In genomic region chr5:32104119-32104990, GRCm38 (mm10) we compare ENCODE assay signal across 8 mouse cellular contexts. TPM values are rescaled to one million over a fixed set of nuclear protein-coding genes. Genes with fewer than 3 reads are reported as not detected.
A peak's percentile ranks its signal among the peaks of the same experiment; 100 is the strongest.
DNase-seq lines count a peak whose midpoint lies in the region; ATAC-seq lines count a peak whose summit lies in the region.

No protein-coding gene starts in this region.

- no peaks in the 10 kb centered on the region for H3K36me3 ChIP-seq in splenic B cell, adult 2 months (ENCODE audit: control insufficient read depth, insufficient read depth, low read length, poor library complexity, severe bottlenecking)
- no peaks in the 10 kb centered on the region for H3K36me3 ChIP-seq in heart, embryonic 11.5 days (ENCODE audit: control insufficient read depth, insufficient read depth, low read length)
- no peaks in the 10 kb centered on the region for H3K36me3 ChIP-seq in forebrain, embryonic 15.5 days

- no peak overlapping the region for H3K4me3 ChIP-seq in heart, embryonic 11.5 days (ENCODE audit: low read depth, low read length)
- no peak overlapping the region for H3K4me3 ChIP-seq in forebrain, embryonic 15.5 days

- no peaks in the 10 kb centered on the region for H3K9me3 ChIP-seq in heart, embryonic 11.5 days (replicated peaks; ENCODE audit: control insufficient read depth, low read length)
- no peaks in the 10 kb centered on the region for H3K9me3 ChIP-seq in forebrain, embryonic 15.5 days

- no peak for DNase-seq in cerebellum, postnatal 4 days (ENCODE audit: low spot score in 2 of 2)
- DNase-seq in splenic B cell, adult 2 months (ENCODE audit: low read depth, low spot score) = peak; percentile 61
- DNase-seq in frontal cortex, postnatal 25 days (ENCODE audit: low spot score in 2 of 2) = no peak

- no peak overlapping the region for H3K9ac ChIP-seq in heart, embryonic 11.5 days (ENCODE audit: low read depth, low read length)
- H3K9ac ChIP-seq in forebrain, embryonic 15.5 days (replicated peaks) = no peak overlapping the region

- peaks cover 7% of the 10 kb centered on the region for H3K4me1 ChIP-seq in heart, embryonic 11.5 days (ENCODE audit: control insufficient read depth, insufficient read depth, low read length)
- H3K4me1 ChIP-seq in forebrain, embryonic 15.5 days = peaks cover 6% of the 10 kb centered on the region

- H3K27me3 ChIP-seq in splenic B cell, adult 2 months (ENCODE audit: control insufficient read depth, insufficient read depth, low read length, poor library complexity, severe bottlenecking) = no peaks in the 10 kb centered on the region
- no peaks in the 10 kb centered on the region for H3K27me3 ChIP-seq in heart, embryonic 11.5 days (ENCODE audit: control insufficient read depth, insufficient read depth, low read length)
- no peaks in the 10 kb centered on the region for H3K27me3 ChIP-seq in forebrain, embryonic 15.5 days

- no peak overlapping the region for H3K4me2 ChIP-seq in heart, embryonic 11.5 days
- H3K4me2 ChIP-seq in forebrain, embryonic 15.5 days (replicated peaks) = no peak overlapping the region

- peak; percentile 59 for ATAC-seq in cerebellum, adult (ENCODE audit: insufficient number of reproducible peaks, low FRiP score, low TSS enrichment)
- ATAC-seq in activated CD4-positive, CD25-positive, alpha-beta regulatory T cell, adult 4 months = peak; percentile 98
- ATAC-seq in granulocyte monocyte progenitor cell, adult 5-6 weeks (replicated peaks; ENCODE audit: poor library complexity, severe bottlenecking) = peak; percentile 87
- ATAC-seq in heart, embryonic 11.5 days (replicated peaks; ENCODE audit: insufficient number of reproducible peaks, low FRiP score, low TSS enrichment) = no peak
- no peak for ATAC-seq in forebrain, embryonic 15.5 days (replicated peaks)

- no peak overlapping the region for H3K27ac ChIP-seq in heart, embryonic 11.5 days (ENCODE audit: low read depth, low read length)
- no peak overlapping the region for H3K27ac ChIP-seq in forebrain, embryonic 15.5 days (replicated peaks)

- 79% methylated on average over 12 of the region's 12 CpGs for WGBS in heart, embryonic 11.5 days (ENCODE audit: insufficient replicate concordance)
- WGBS in forebrain, embryonic 15.5 days = 85% methylated on average over 12 of the region's 12 CpGs

RNA-seq across cellular contexts. Expression of gene Fosl2, which starts 31.2 kb away (rescaled TPM):
- 1 to 10 TPM in 1 of 2 experiments, under 1 TPM in 1; 0.66 to 1.2 TPM for polyA plus RNA-seq in activated CD4-positive, CD25-positive, alpha-beta regulatory T cell, adult 4 months (2017; shearing (Covaris generic))
- total RNA-seq in granulocyte monocyte progenitor cell, adult 5-6 weeks (2014; fragmentation: Nextera tagmentation) = 23.4 and 24.7 TPM in 2 replicates
- total RNA-seq in granulocyte monocyte progenitor cell, adult 5-6 weeks (2017) = 9.1 and 11.2 TPM in 2 replicates
- polyA plus RNA-seq in heart, embryonic 11.5 days (2014; fragmentation: Nextera tagmentation; extraction: Ambion mirVana) = 3.0 and 3.4 TPM in 2 replicates
- 2.7 and 2.8 TPM in 2 replicates for polyA plus RNA-seq in forebrain, embryonic 15.5 days (2015; fragmentation: Nextera tagmentation; extraction: Ambion mirVana)

Comparison
In these comparisons a context has a peak if more than half of its experiments do, and no peak if none do; other contexts are left out.
1. ATAC-seq: peak in cerebellum, adult (single experiment), activated CD4-positive, CD25-positive, alpha-beta regulatory T cell, adult 4 months (single experiment) and granulocyte monocyte progenitor cell, adult 5-6 weeks (single experiment); none in heart, embryonic 11.5 days (single experiment) and forebrain, embryonic 15.5 days (single experiment).